Mouse (Mus musculus) CH12.LX (cell line): ENCODE measurements around the gene P2ry12.

Experiments used
- KAT2A ChIP-seq: IDR thresholded peaks from 2 replicates; pipeline ENCODE4 v1.6.1; 2012; ENCODE audit warnings: low read length, improper control_type of control experiment, inconsistent platforms; ENCODE audit not compliant: insufficient replicate concordance
- NRF1 ChIP-seq: IDR thresholded peaks from 2 replicates; pipeline ENCODE4 v1.6.1; 2014; ENCODE audit warnings: low read depth, mild to moderate bottlenecking, inconsistent platforms, low read length, improper control_type of control experiment, moderate library complexity

GRCm38 (mm10) chr3:59295699-59296562 lies 33.3 kb upstream of the P2ry12 start:
- TF ChIP-seq NRF1 (no peak), KAT2A (no peak)
